Mouse (Mus musculus): ENCODE measurements around the gene Btbd2. TPM values are rescaled to one million over a fixed set of nuclear protein-coding genes. Genes with fewer than 3 reads are reported as not detected.

Btbd2 gene
- polyA plus RNA-seq (2015; fragmentation: Nextera tagmentation; extraction: Ambion mirVana), result 11.5 and 12.7 TPM in 2 replicates

GRCm38 (mm10) chr10:80656863-80657623 lies at the start of gene Btbd2:
Btbd2 (minus strand) TSS chr10:80657071.
- peak within 1 kb of the TSS; percentile 88 for H3K27ac ChIP-seq
- peak within 1 kb of the TSS; percentile 93 for H3K4me2 ChIP-seq
- WGBS (ENCODE audit: insufficient replicate concordance), result 33% methylated on average over 15 of the region's 15 CpGs
- ATAC-seq (ENCODE audit: low read depth), result peak; percentile 61
- peaks cover 61% of the 10 kb centered on the region for H3K4me1 ChIP-seq (replicated peaks)
- H3K27me3 ChIP-seq, result no peaks in the 10 kb centered on the region
- no peaks in the 10 kb centered on the region for H3K9me3 ChIP-seq (replicated peaks)
- peak within 1 kb of the TSS; percentile 95 for H3K9ac ChIP-seq
- no peaks in the 10 kb centered on the region for H3K36me3 ChIP-seq
- peak within 1 kb of the TSS; percentile 87 for H3K4me3 ChIP-seq (replicated peaks)
- peak; percentile 67 for DNase-seq

- Histone ChIP-seq H3K4me3 (replicated peaks) (no peak overlapping the region), H3K9me3 (replicated peaks) (no peaks in the 10 kb centered on the region), H3K27me3 (no peaks in the 10 kb centered on the region), H3K9ac (no peak overlapping the region), H3K4me1 (replicated peaks) (peaks cover 44% of the 10 kb centered on the region), H3K4me2 (no peak overlapping the region), H3K27ac (0 out of 2 replicates have a peak overlapping the region, but pooled peaks have one; percentile 43), H3K36me3 (peaks cover 50% of the 10 kb centered on the region)
- no peak for DNase-seq
- WGBS (ENCODE audit: insufficient replicate concordance), result 68% methylated on average over 3 of the region's 3 CpGs
- ATAC-seq (ENCODE audit: low read depth), result no peak
Observed at GRCm38 (mm10) chr10:80705479-80705878, 48.6 kb upstream of the Btbd2 start.

GRCm38 (mm10) chr10:80705033-80705432 lies 48.2 kb upstream of the Btbd2 start:
- peaks cover 46% of the 10 kb centered on the region for H3K36me3 ChIP-seq

GRCm38 (mm10) chr10:80704418-80704817 lies 47.5 kb upstream of the Btbd2 start:
- ATAC-seq (ENCODE audit: low read depth), result no peak
- peaks cover 55% of the 10 kb centered on the region for H3K4me1 ChIP-seq (replicated peaks)
- 89% methylated on average over 5 of the region's 5 CpGs for WGBS (ENCODE audit: insufficient replicate concordance)

More at GRCm38 (mm10) chr10:80705033-80705432, 48.2 kb upstream of the Btbd2 start:
- ATAC-seq (ENCODE audit: low read depth), result no peak
- 52% methylated on average over 3 of the region's 3 CpGs for WGBS (ENCODE audit: insufficient replicate concordance)
- H3K27me3 ChIP-seq, result no peaks in the 10 kb centered on the region
- no peak overlapping the region for H3K4me2 ChIP-seq
- no peaks in the 10 kb centered on the region for H3K9me3 ChIP-seq (replicated peaks)
- H3K27ac ChIP-seq, result no peak overlapping the region
- H3K4me1 ChIP-seq (replicated peaks), result peaks cover 48% of the 10 kb centered on the region
- H3K4me3 ChIP-seq (replicated peaks), result no peak overlapping the region
- DNase-seq, result no peak
- 0 out of 2 replicates have a peak overlapping the region, but pooled peaks have one; percentile 16 for H3K9ac ChIP-seq

GRCm38 (mm10) chr10:80703643-80704042 lies 46.8 kb upstream of the Btbd2 start:
- peak overlapping the region; percentile 93 for H3K27ac ChIP-seq
- no peaks in the 10 kb centered on the region for H3K9me3 ChIP-seq (replicated peaks)
- no peak for ATAC-seq (ENCODE audit: low read depth)
- H3K36me3 ChIP-seq, result peaks cover 40% of the 10 kb centered on the region
- peak overlapping the region; percentile 90 for H3K4me2 ChIP-seq
- 94% methylated on average over 5 of the region's 5 CpGs for WGBS (ENCODE audit: insufficient replicate concordance)
- H3K4me3 ChIP-seq (replicated peaks), result peak overlapping the region; percentile 70
- DNase-seq, result no peak
- peak overlapping the region; percentile 76 for H3K9ac ChIP-seq
- H3K27me3 ChIP-seq, result no peaks in the 10 kb centered on the region
- H3K4me1 ChIP-seq (replicated peaks), result peaks cover 62% of the 10 kb centered on the region

More at GRCm38 (mm10) chr10:80704418-80704817, 47.5 kb upstream of the Btbd2 start:
- no peak for DNase-seq
- Histone ChIP-seq H3K4me2 (peak overlapping the region; percentile 90; the same call in 1 of the 2 replicates), H3K4me3 (replicated peaks) (no peak overlapping the region), H3K9ac (no peak overlapping the region; the same call in 1 of the 2 replicates), H3K9me3 (replicated peaks) (no peaks in the 10 kb centered on the region), H3K27me3 (no peaks in the 10 kb centered on the region), H3K27ac (0 out of 2 replicates have a peak overlapping the region, but pooled peaks have one; percentile 93), H3K36me3 (peaks cover 40% of the 10 kb centered on the region)

GRCm38 (mm10) chr10:80702536-80703390 lies 45.9 kb upstream of the Btbd2 start:
- H3K27me3 ChIP-seq, result no peaks in the 10 kb centered on the region
- H3K4me2 ChIP-seq, result peak overlapping the region; percentile 90
- H3K9ac ChIP-seq, result peak overlapping the region; percentile 76
- ATAC-seq (ENCODE audit: low read depth), result peak; percentile 80
- 2% methylated on average over 47 of the region's 47 CpGs for WGBS (ENCODE audit: insufficient replicate concordance)
- peak; percentile 97 for DNase-seq
- no peaks in the 10 kb centered on the region for H3K9me3 ChIP-seq (replicated peaks)
- H3K4me1 ChIP-seq (replicated peaks), result peaks cover 71% of the 10 kb centered on the region
- H3K27ac ChIP-seq, result peak overlapping the region; percentile 93
- H3K36me3 ChIP-seq, result peaks cover 34% of the 10 kb centered on the region
- peak overlapping the region; percentile 70 for H3K4me3 ChIP-seq (replicated peaks)

GRCm38 (mm10) chr10:80701721-80702535 lies 45.1 kb upstream of the Btbd2 start, which contains the start of the genes Mob3a and Izumo4:
Mob3a (minus strand) TSS chr10:80701977.
Izumo4 (plus strand) TSS chr10:80702184.
- H3K4me1 ChIP-seq (replicated peaks), result peaks cover 79% of the 10 kb centered on the region
- peak within 1 kb of the TSS; percentile 70 for H3K4me3 ChIP-seq (replicated peaks)
- H3K4me2 ChIP-seq, result peak within 1 kb of the TSS; percentile 90
- DNase-seq, result peak; percentile 99
- ATAC-seq (ENCODE audit: low read depth), result peak; percentile 81
- under 1% methylated on average over 59 of the region's 59 CpGs for WGBS (ENCODE audit: insufficient replicate concordance)
- H3K27ac ChIP-seq, result peak within 1 kb of the TSS; percentile 93
- peak within 1 kb of the TSS; percentile 76 for H3K9ac ChIP-seq
- H3K36me3 ChIP-seq, result peaks cover 26% of the 10 kb centered on the region
- H3K27me3 ChIP-seq, result no peaks in the 10 kb centered on the region
- H3K9me3 ChIP-seq (replicated peaks), result no peaks in the 10 kb centered on the region

GRCm38 (mm10) chr10:80700732-80701131 lies 43.9 kb upstream of the Btbd2 start:
- ATAC-seq (ENCODE audit: low read depth), result no peak
- peak overlapping the region; percentile 70 for H3K4me3 ChIP-seq (replicated peaks)
- peak overlapping the region; percentile 90 for H3K4me2 ChIP-seq
- H3K9ac ChIP-seq, result peak overlapping the region; percentile 76
- peaks cover 15% of the 10 kb centered on the region; the same call in 1 of the 2 replicates for H3K36me3 ChIP-seq
- no peaks in the 10 kb centered on the region for H3K9me3 ChIP-seq (replicated peaks)
- peaks cover 91% of the 10 kb centered on the region for H3K4me1 ChIP-seq (replicated peaks)
- peak overlapping the region; percentile 93 for H3K27ac ChIP-seq
- no peak for DNase-seq
- WGBS (ENCODE audit: insufficient replicate concordance), result 10% methylated on average over 4 of the region's 4 CpGs
- no peaks in the 10 kb centered on the region for H3K27me3 ChIP-seq

- Histone ChIP-seq H3K4me2 (peak overlapping the region; percentile 90), H3K9me3 (replicated peaks) (no peaks in the 10 kb centered on the region), H3K36me3 (peaks cover 11% of the 10 kb centered on the region; the same call in 1 of the 2 replicates), H3K27ac (peak overlapping the region; percentile 93), H3K9ac (peak overlapping the region; percentile 76), H3K4me1 (replicated peaks) (peaks cover 91% of the 10 kb centered on the region), H3K4me3 (replicated peaks) (peak overlapping the region; percentile 70), H3K27me3 (no peaks in the 10 kb centered on the region)
- ATAC-seq (ENCODE audit: low read depth) (no peak), DNase-seq (no peak)
- WGBS (ENCODE audit: insufficient replicate concordance), result 41% methylated on average over 7 of the region's 7 CpGs
Observed at GRCm38 (mm10) chr10:80700038-80700504, 43.2 kb upstream of the Btbd2 start.

- peak overlapping the region; percentile 76 for H3K9ac ChIP-seq
- no peak for DNase-seq
Observed at GRCm38 (mm10) chr10:80698605-80699004, 41.7 kb upstream of the Btbd2 start.

More at GRCm38 (mm10) chr10:80698605-80699004, 41.7 kb upstream of the Btbd2 start:
- no peaks in the 10 kb centered on the region for H3K27me3 ChIP-seq
- H3K36me3 ChIP-seq, result peaks cover 24% of the 10 kb centered on the region
- peak overlapping the region; percentile 93 for H3K27ac ChIP-seq
- peak overlapping the region; percentile 37 for H3K4me3 ChIP-seq (replicated peaks)
- no peak for ATAC-seq (ENCODE audit: low read depth)
- 70% methylated on average over 9 of the region's 9 CpGs for WGBS (ENCODE audit: insufficient replicate concordance)
- no peaks in the 10 kb centered on the region for H3K9me3 ChIP-seq (replicated peaks)
- peak overlapping the region; percentile 69 for H3K4me2 ChIP-seq
- peaks cover 91% of the 10 kb centered on the region for H3K4me1 ChIP-seq (replicated peaks)

Measured in liver, embryonic 13.5 days (tissue).